Mouse (Mus musculus): ENCODE data around the gene Otud1. TPM values are rescaled to one million over a fixed set of nuclear protein-coding genes. Genes with fewer than 3 reads are reported as not detected.

The Otud1 gene
- polyA plus RNA-seq, 1 experiment from 2014 or later, result 8.9 TPM

- H3K4me1 ChIP-seq (ENCODE audit: insufficient read depth), result no peaks in the 10 kb centered on the region
- DNase-seq (peak; percentile 84), ATAC-seq (ENCODE audit: insufficient read depth) (peak; percentile 80)
- H3K9me3 ChIP-seq (ENCODE audit: low read depth, low read length), result no peaks in the 10 kb centered on the region
- no peak overlapping the region for H3K27ac ChIP-seq (ENCODE audit: low read depth)
- H3K4me3 ChIP-seq (ENCODE audit: low read depth, low read length), result no peak overlapping the region
- H3K4me2 ChIP-seq, result no peak overlapping the region
- no peak overlapping the region for H3K9ac ChIP-seq
- H3K27me3 ChIP-seq (ENCODE audit: insufficient read depth, low read length), result no peaks in the 10 kb centered on the region
- no peak for TF ChIP-seq CTCF (IDR thresholded peaks at IDR 0.05; ENCODE audit: low read depth)
- H3K36me3 ChIP-seq (ENCODE audit: insufficient read depth), result no peaks in the 10 kb centered on the region
These were observed 46.7 kb downstream of the Otud1 start for GRCm38 (mm10) chr2:19704272-19704671.

- no peak for TF ChIP-seq CTCF (IDR thresholded peaks at IDR 0.05; ENCODE audit: low read depth)
- Histone ChIP-seq H3K9ac (no peak overlapping the region), H3K36me3 (ENCODE audit: insufficient read depth) (no peaks in the 10 kb centered on the region), H3K27me3 (ENCODE audit: insufficient read depth, low read length) (no peaks in the 10 kb centered on the region), H3K9me3 (ENCODE audit: low read depth, low read length) (no peaks in the 10 kb centered on the region), H3K4me1 (ENCODE audit: insufficient read depth) (no peaks in the 10 kb centered on the region), H3K4me3 (ENCODE audit: low read depth, low read length) (no peak overlapping the region), H3K4me2 (no peak overlapping the region), H3K27ac (ENCODE audit: low read depth) (no peak overlapping the region)
- WGBS, result 83% methylated on average over 4 of the region's 4 CpGs
- ATAC-seq (ENCODE audit: insufficient read depth), result no peak
- DNase-seq, result no peak
These were observed 49.3 kb downstream of the Otud1 start for GRCm38 (mm10) chr2:19706886-19707285.

Other genes with a start within 250 kb of the Otud1 start
- not detected in 2 replicates for gene Ptf1a, start 212.1 kb upstream of the Otud1 start, polyA plus RNA-seq (2014; fragmentation: Nextera tagmentation; extraction: Ambion mirVana)
- gene 4921504E06Rik, start 103.8 kb upstream of the Otud1 start, polyA plus RNA-seq (2014; fragmentation: Nextera tagmentation; extraction: Ambion mirVana), result not detected in 2 replicates

Measured in lung, embryonic 14.5 days (tissue).